Mouse (Mus musculus) limb, embryonic 10.5 days (tissue): ENCODE data around the gene Reg2. TPM values are rescaled to one million over a fixed set of nuclear protein-coding genes. Genes with fewer than 3 reads are reported as not detected.

ENCODE experiments used
- polyA plus RNA-seq: library from polyadenylated mRNA; unstranded; fragments of >200 nt; fragmentation: Nextera tagmentation; extraction: Ambion mirVana; gene quantifications from 2 replicates; pipeline ENCODE4 v1.2.1, GENCODE M21; 2016

The Reg2 gene
- polyA plus RNA-seq, 1 experiment from 2014 or later = not detected

Other genes with a start within 250 kb of the Reg2 start
- not detected in 2 replicates for gene Reg3b, start 25.0 kb upstream of the Reg2 start, polyA plus RNA-seq
- gene Reg3d, start 16.8 kb upstream of the Reg2 start, polyA plus RNA-seq = not detected in 2 replicates
- gene Reg3a, start 14.9 kb upstream of the Reg2 start, polyA plus RNA-seq = not detected in 2 replicates
- not detected in 2 replicates for gene Reg1, start 27.1 kb downstream of the Reg2 start, polyA plus RNA-seq
- gene Reg3g, start 73.2 kb downstream of the Reg2 start, polyA plus RNA-seq = not detected in 2 replicates